Mouse (Mus musculus) erythroblast, embryonic 14.5 days (primary cell): ENCODE measurements around the gene Vmn1r201. TPM values are rescaled to one million over a fixed set of nuclear protein-coding genes. Genes with fewer than 3 reads are reported as not detected.

Experiments used
- H3K27me3 ChIP-seq: 2 replicates; pipeline ENCODE4 v1.6.1; 2012; ENCODE audit warnings: inconsistent platforms; ENCODE audit not compliant: control insufficient read depth
- H3K36me3 ChIP-seq: 2 replicates; pipeline ENCODE4 v1.6.1; 2012; ENCODE audit warnings: mild to moderate bottlenecking, inconsistent platforms; ENCODE audit not compliant: control insufficient read depth
- H3K4me1 ChIP-seq: 2 replicates; pipeline ENCODE4 v1.6.1; 2012; ENCODE audit warnings: inconsistent platforms; ENCODE audit not compliant: control insufficient read depth
- H3K4me3 ChIP-seq: replicated peaks from 2 replicates; pipeline ENCODE3; 2012; ENCODE audit warnings: moderate library complexity, mild to moderate bottlenecking, inconsistent platforms
- H3K9me3 ChIP-seq: 2 replicates; pipeline ENCODE4 v1.6.1; 2012; ENCODE audit warnings: low read length, inconsistent platforms, mixed read lengths; ENCODE audit not compliant: control insufficient read depth
- GATA1 ChIP-seq: IDR thresholded peaks from 2 replicates; pipeline ENCODE4 v1.6.1; 2012; ENCODE audit warnings: low read length, inconsistent platforms, mixed read lengths
- TAL1 ChIP-seq: IDR thresholded peaks from 3 replicates; pipeline ENCODE4 v1.6.1; 2012; ENCODE audit warnings: low read length, inconsistent platforms, mixed read lengths
- polyA plus RNA-seq: library from polyadenylated mRNA; stranded (reverse); fragments of >175 nt; gene quantifications from 2 replicates; pipeline ENCODE4 v1.2.3, GENCODE M21; 2012

Gene Vmn1r201
- polyA plus RNA-seq = not detected in 2 replicates

DNA sequence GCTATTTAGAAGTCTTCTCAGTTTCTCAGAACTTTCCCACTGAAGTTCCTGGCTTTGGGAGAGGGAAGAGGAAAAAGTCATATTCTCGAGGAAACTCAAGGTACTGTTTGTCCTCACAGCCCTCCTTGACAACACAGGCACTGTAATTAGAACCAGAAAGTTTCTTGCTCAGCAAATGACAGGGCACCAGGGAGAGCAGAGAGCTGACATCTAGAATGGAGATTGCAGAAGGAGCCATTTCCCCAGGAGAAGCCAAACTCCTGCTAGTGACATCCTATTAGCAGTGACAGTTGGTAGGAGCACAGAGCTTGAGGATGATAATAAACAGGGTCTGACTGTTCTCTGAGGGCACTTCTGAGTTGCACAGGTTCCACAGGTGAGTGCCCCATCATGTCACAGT, at the start of gene Vmn1r201:
Vmn1r201 (plus strand) TSS at position 301 of the 400 bp plus-strand sequence.
- Histone ChIP-seq H3K4me3 (no peak within 1 kb of the TSS), H3K36me3 (no peaks in the 10 kb centered on the region), H3K4me1 (no peaks in the 10 kb centered on the region), H3K9me3 (peaks cover 2% of the 10 kb centered on the region; the same call in 1 of the 2 replicates), H3K27me3 (no peaks in the 10 kb centered on the region)
- TF ChIP-seq GATA1 (no peak), TAL1 (no peak)

DNA sequence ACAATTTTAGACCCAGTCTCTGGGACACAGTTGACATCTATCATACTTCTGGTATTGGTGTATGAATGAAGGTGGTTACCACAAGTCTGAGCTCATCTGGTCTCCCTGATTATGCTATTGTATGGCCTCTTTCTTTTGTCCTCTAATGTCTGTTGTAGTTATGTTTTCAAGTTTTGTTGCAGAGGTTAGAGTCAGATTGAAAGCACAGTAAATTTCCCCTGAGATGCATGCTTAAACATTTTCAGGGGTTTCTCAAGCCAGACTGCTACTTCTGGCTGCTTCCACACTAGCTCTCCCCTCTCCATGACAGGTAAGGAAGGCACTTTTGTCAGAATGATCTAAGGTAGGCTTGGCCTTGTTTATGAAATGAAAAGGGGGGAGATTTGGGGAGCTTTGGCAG, 16.6 kb upstream of the Vmn1r201 start:
- Histone ChIP-seq H3K9me3 (no peaks in the 10 kb centered on the region), H3K36me3 (no peaks in the 10 kb centered on the region), H3K4me1 (no peaks in the 10 kb centered on the region), H3K27me3 (no peaks in the 10 kb centered on the region), H3K4me3 (no peak overlapping the region)
- TF ChIP-seq GATA1 (no peak), TAL1 (no peak)

DNA sequence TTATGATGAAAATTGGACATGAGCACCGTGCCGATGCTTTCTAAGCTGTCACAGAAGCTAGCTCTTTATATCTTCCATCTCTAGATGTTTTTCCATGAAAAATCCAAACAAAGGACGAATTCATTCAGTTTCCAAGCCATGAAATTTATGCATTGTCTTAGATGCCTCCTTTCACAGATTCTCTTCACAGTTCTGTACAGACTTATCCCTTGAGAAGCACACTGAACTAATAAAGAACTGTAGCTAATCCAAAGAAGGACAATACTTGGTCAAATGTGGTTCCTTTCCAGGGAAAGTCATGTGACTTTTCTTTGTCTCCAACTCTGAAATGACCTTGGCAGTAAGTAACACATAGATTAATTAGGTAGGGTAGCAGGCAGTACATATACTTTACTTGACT, 30.7 kb downstream of the Vmn1r201 start:
- no peaks in the 10 kb centered on the region for H3K27me3 ChIP-seq
- H3K36me3 ChIP-seq = no peaks in the 10 kb centered on the region
- H3K4me3 ChIP-seq = no peak overlapping the region
- H3K9me3 ChIP-seq = no peaks in the 10 kb centered on the region
- H3K4me1 ChIP-seq = no peaks in the 10 kb centered on the region
- TF ChIP-seq GATA1 (no peak), TAL1 (no peak)

DNA sequence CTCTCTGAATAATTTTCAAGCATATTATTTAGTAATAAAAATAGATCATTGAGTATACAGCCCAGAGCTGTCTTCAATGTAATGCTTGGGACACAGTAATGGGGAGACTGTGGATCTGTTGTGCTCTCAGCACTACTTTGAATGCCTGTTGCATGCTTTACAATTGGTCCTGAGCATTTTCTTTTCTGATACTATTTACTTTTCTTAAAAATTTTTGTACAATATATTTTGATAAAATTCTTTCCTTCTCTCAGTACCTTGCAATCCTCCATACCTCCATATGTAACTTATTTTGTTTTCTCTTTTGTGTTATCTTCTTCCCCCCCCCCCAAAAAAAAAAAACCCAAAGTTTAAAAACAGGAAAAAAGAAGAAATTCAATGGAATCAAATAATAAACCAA, 33.6 kb downstream of the Vmn1r201 start, which contains the start of gene Vmn1r202:
Vmn1r202 (minus strand) TSS at position 101 of the 400 bp plus-strand sequence.
- no peak for TF ChIP-seq TAL1
- no peak for TF ChIP-seq GATA1
- Histone ChIP-seq H3K36me3 (no peaks in the 10 kb centered on the region), H3K27me3 (no peaks in the 10 kb centered on the region), H3K9me3 (no peaks in the 10 kb centered on the region), H3K4me3 (no peak within 1 kb of the TSS), H3K4me1 (no peaks in the 10 kb centered on the region)

DNA sequence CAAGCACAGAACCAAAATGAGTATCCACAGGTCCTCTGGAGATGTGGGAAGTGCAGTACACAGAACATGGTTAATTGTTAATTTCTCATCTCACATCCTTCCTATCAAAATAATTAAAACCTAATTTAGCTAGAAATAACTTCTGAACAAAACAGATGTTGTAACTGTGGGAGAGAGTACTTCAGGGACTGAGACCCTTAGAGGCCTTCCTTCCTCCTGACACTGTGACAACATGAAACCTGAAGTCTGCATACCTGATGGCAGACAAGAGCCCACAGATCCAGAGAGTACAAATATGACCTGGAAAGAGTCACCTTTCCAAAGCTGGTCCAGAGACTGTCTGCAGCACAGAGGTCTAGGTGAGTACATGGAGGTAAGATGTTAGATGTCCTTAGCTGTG, 46.1 kb downstream of the Vmn1r201 start, which contains the start of gene Vmn1r203:
Vmn1r203 (plus strand) TSS at position 301 of the 400 bp plus-strand sequence.
- no peaks in the 10 kb centered on the region for H3K27me3 ChIP-seq
- no peak for TF ChIP-seq TAL1
- TF ChIP-seq GATA1 = no peak
- H3K36me3 ChIP-seq = no peaks in the 10 kb centered on the region
- H3K9me3 ChIP-seq = no peaks in the 10 kb centered on the region
- no peak within 1 kb of the TSS for H3K4me3 ChIP-seq
- no peaks in the 10 kb centered on the region for H3K4me1 ChIP-seq

Other genes starting within 250 kb of the Vmn1r201 start
- gene Vmn1r193, start 248.8 kb upstream of the Vmn1r201 start, polyA plus RNA-seq = 0.01 TPM in 1 of 2 replicates, not detected in the other
- gene Vmn1r194, start 227.7 kb upstream of the Vmn1r201 start, polyA plus RNA-seq = not detected in 2 replicates
- gene Vmn1r195, start 201.4 kb upstream of the Vmn1r201 start, polyA plus RNA-seq = not detected in 2 replicates
- gene Vmn1r196, start 182.0 kb upstream of the Vmn1r201 start, polyA plus RNA-seq = not detected in 2 replicates
- gene Vmn1r197, start 147.3 kb upstream of the Vmn1r201 start, polyA plus RNA-seq = not detected in 2 replicates
- 0.01 TPM in 1 of 2 replicates, not detected in the other for gene Vmn1r198, start 121.6 kb upstream of the Vmn1r201 start, polyA plus RNA-seq
- not detected in 2 replicates for gene Vmn1r199, start 92.1 kb upstream of the Vmn1r201 start, polyA plus RNA-seq
- gene Vmn1r200, start 81.5 kb upstream of the Vmn1r201 start, polyA plus RNA-seq = not detected in 2 replicates
- not detected in 2 replicates for gene Vmn1r202, start 33.5 kb downstream of the Vmn1r201 start, polyA plus RNA-seq
- gene Vmn1r203, start 46.2 kb downstream of the Vmn1r201 start, polyA plus RNA-seq = not detected in 2 replicates
- not detected in 2 replicates for gene Vmn1r204, start 81.3 kb downstream of the Vmn1r201 start, polyA plus RNA-seq
- gene Vmn1r205, start 121.1 kb downstream of the Vmn1r201 start, polyA plus RNA-seq = not detected in 2 replicates
- gene Vmn1r206, start 152.3 kb downstream of the Vmn1r201 start, polyA plus RNA-seq = not detected in 2 replicates